Mouse (Mus musculus): ENCODE measurements around the gene Rit1.
"Not testable (repeated sequence)": the region's sequence is repeated elsewhere in the genome, so short reads cannot be mapped to it uniquely, and the experiment has no call there.

Rit1 gene

GRCm38 (mm10) chr3:88736556-88736955, 19.9 kb downstream of the Rit1 start:
- DNase-seq (ENCODE audit: low read depth in 2 of 2, low spot score in 2 of 2), result no peak

DNA sequence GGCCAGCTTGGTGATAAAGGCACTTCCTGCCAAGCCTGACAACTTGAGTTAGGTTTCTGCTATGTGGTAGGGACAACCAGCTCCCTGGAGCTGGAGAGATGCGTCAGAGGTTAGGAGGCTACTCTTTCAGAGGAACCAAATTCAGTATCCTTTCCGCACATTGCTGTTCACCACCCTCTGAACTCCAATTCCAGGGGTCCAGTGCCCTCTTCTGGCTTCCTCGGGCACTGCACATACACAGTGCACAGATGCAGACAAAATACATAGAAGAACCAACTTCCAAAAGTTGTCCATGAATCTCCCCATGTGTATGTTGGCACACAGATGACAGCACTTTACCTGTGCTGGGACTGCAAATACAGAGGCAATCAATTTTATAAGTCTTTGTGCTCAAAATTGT, 22.0 kb downstream of the Rit1 start:
- DNase-seq (ENCODE audit: low read depth in 2 of 2, low spot score in 2 of 2), result peak; percentile 54 to 66

DNA sequence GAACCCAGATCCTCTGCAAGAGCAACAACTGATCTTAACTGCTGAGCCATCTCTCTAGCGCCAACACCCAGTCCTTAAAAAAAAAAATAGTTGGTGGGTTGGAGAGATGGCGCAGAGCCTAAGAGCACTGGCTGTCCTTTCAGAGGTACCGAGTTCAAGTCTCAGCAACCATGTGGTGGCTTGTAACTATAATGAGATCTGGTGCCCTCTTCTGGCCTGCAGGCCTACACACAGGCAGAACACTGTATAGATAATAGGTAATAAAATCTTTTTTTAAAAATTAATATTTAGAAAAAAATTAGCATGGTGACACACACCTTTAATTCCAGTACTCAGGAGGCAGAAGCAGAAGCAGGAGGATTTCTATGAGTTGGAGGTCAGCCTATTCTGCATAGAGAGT, 23.5 kb downstream of the Rit1 start:
- no peak for DNase-seq (ENCODE audit: low read depth in 2 of 2, low spot score in 2 of 2)

GRCm38 (mm10) chr3:88745534-88745933, 28.9 kb downstream of the Rit1 start:
- DNase-seq (ENCODE audit: low read depth in 2 of 2, low spot score in 2 of 2), result no peak

- DNase-seq (ENCODE audit: low read depth in 2 of 2, low spot score in 2 of 2), result no peak
Observed at GRCm38 (mm10) chr3:88746139-88746870, 29.7 kb downstream of the Rit1 start.

DNA sequence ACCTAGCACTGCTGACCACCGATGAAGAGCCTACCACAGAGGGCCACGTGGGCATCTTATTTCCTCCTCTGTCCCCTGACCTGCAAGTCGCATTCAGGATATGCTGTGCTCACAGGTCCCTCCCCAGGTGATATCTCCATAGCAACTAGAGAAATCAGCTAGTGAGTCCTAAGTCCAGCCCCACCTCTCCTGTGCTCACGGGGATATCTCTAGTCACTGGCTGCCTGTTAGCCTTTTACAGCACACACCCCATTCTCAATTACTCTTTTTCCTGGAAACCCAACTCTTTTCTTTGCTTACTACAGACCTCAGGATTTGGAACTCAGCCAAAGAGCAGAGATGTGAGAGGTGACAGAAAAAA, 30.2 kb downstream of the Rit1 start:
- no peak for DNase-seq (ENCODE audit: low read depth in 2 of 2, low spot score in 2 of 2)

DNA sequence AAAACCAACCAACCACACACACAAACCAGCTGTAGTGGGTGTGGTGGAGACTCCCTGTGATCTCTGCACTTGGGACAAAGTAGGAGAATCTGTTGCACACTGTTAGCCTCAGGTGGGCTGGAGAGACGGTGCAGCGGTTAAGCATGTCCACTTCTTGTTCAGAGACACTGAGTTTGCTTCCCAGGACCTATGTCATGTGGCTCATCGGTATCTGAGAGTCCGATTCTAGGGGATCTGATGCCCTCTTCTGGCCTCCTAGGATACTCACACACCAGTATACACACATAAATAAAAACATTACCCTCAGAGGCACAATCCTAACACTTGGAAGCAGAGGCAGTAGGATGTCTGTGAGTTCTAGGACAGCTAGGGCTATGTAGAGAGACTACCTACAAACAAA, 37.6 kb downstream of the Rit1 start:
- no peak for DNase-seq (ENCODE audit: low read depth in 2 of 2, low spot score in 2 of 2)

GRCm38 (mm10) chr3:88755541-88755940, 38.9 kb downstream of the Rit1 start:
- no peak for DNase-seq (ENCODE audit: low read depth in 2 of 2, low spot score in 2 of 2)

- no peak for DNase-seq (ENCODE audit: low read depth in 2 of 2, low spot score in 2 of 2)
Observed at GRCm38 (mm10) chr3:88756276-88756675, 39.6 kb downstream of the Rit1 start.

DNA sequence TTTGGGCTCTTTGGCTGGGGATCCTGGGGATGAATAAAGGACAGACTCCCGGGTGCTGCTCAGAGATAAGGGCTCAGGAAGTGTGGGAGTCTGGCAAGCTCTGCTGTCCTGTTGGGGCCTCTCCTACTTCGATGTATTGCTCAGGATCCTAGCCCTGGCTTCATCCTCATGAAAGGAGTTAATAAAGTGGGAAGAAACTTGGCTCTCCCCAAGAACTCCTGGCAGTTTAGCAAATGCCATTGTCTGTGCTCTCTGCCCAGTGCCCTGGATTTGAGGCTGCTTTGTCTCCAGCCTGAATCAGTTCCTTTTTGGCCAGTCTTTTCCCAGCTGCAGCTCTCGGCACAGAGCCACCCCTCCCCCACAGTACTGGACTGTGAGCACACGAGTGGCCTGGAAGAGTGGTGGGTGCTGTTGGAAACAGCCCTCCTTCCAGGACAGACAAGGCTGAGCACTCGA, 41.4 kb downstream of the Rit1 start:
- DNase-seq (ENCODE audit: low read depth in 2 of 2, low spot score in 2 of 2), result no peak

DNA sequence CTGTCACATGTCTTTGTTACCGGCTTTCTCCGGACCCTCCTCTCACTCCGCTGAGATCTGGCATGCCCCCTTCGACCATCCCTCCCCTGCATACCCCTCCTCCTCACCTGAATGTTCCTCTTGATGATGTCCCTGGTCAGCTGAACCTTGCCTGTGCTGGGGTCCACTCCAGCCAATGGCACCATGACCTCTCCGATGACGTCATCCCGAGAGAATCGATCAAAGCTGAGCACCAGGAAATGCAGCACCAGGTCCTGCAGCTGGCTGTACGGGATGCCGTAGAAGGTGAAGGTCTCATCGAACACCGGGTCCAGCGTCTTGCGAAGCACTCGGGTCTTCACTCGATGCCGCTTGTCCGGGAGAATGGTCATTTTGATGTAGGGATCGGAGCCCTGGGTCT, 45.0 kb downstream of the Rit1 start:
- DNase-seq (ENCODE audit: low read depth in 2 of 2, low spot score in 2 of 2), result no peak

GRCm38 (mm10) chr3:88762401-88762831, 45.8 kb downstream of the Rit1 start:
- DNase-seq (ENCODE audit: low read depth in 2 of 2, low spot score in 2 of 2), result no peak

GRCm38 (mm10) chr3:88771189-88771940, 54.7 kb downstream of the Rit1 start:
- DNase-seq (ENCODE audit: low read depth in 2 of 2, low spot score in 2 of 2), result peak; percentile 12 to 44

- not testable (repeated sequence) for DNase-seq (ENCODE audit: low read depth in 2 of 2, low spot score in 2 of 2)
Observed at GRCm38 (mm10) chr3:88771941-88772280, 55.3 kb downstream of the Rit1 start.

GRCm38 (mm10) chr3:88772399-88772798, 55.8 kb downstream of the Rit1 start:
- peak; percentile 83 to 91 for DNase-seq (ENCODE audit: low read depth in 2 of 2, low spot score in 2 of 2)

DNA sequence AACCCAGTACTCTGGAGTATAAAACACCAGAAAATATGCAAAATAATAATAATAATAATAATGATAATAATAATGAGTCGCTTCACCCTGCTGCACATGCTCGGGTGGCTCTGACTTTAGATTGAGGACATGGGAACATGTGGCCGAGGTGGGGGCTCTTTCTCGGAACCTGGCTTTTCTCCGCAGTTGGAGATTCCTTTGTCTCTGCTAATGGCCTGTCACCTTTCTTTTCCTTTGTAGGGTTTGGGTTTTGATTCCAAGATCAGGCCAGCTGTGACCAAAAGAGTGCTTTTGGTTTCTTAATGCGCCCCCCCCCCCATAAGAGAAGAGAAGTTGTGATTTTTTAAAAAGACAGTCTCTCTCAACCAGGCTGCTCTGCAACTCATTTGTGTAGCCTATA, 56.5 kb downstream of the Rit1 start:
- DNase-seq (ENCODE audit: low read depth in 2 of 2, low spot score in 2 of 2), result not testable (repeated sequence)

DNA sequence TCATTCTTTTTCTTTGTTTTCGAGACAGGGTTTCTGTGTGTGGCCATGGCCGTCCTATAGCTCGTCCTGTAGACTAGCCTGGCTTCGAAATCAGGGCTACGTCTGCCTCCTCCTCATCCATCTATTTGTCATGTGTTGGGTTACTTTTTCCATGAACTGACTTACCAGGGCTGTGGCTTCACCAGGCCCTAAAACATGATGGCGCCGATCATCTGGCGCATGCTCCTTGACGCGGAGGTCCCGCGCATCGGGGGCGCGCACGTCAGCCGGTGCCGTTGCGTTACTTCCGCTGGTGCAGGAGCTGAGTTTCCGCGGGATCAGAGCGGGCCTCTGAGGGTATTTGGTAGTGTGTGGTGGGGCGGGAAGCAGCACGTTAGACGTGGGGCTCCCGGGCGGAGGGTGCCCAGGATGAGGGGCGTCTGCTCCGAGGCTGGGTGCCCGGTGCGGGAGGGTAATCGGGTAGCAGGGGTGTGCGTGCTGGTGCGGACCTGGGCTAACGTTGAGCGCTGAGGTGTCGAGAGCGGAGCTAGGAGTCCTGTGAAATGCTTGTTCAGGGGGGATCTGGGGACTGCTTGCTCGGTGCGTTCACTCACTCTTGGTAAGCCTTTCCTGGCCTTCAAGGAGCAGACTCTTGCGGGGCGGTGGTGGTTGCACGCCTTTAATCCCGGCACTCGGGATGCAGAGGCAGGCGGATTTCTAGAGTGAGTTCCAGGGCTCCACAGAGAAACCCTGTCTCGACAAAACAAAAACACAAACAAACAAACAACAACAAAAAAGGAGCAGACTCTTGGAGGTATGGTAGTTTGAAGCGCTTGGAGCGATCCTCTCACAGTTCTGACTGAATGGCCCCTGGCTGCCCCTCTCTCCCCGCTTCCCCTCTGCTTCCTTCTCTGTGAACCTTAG, 58.6 kb downstream of the Rit1 start, which contains the start of gene Syt11:
Gene Syt11 (minus strand): TSS at position 226 of the 903 bp plus-strand sequence.
- DNase-seq (ENCODE audit: low read depth in 2 of 2, low spot score in 2 of 2), result peak; percentile 18 to 32

Data from CD8-positive naive resting alpha-beta T cell, adult 2 months (primary cell).